Mouse (Mus musculus) E14TG2a.4 (cell line): ENCODE results near the gene Ttc13.

Source experiments
- CTCF ChIP-seq: conservative IDR thresholded peaks from 2 replicates; pipeline ENCODE4 v1.5.1; 2014; ENCODE audit warnings: low read length
- NANOG ChIP-seq: IDR thresholded peaks from 2 replicates; pipeline ENCODE4 v1.6.1; 2014; ENCODE audit warnings: borderline replicate concordance, low read length, mixed read lengths
- POU5F1 ChIP-seq: IDR thresholded peaks from 2 replicates; pipeline ENCODE4 v1.6.1; 2014; ENCODE audit warnings: low read length, borderline replicate concordance

- TF ChIP-seq CTCF (no peak), NANOG (no peak), POU5F1 (no peak)
Observed at GRCm38 (mm10) chr8:124713207-124713606, 8.6 kb downstream of the Ttc13 start.
